Mouse (Mus musculus) adrenal gland, postnatal 36 days (tissue): ENCODE data around the gene Trim63. TPM values are rescaled to one million over a fixed set of nuclear protein-coding genes. Genes with fewer than 3 reads are reported as not detected.

Source experiments
- DNase-seq, 2 experiments: peaks; one replicate each; pipeline ENCODE4 v3.0.0; 2021; ENCODE audit warnings: mixed read lengths in 1 of 2
- total RNA-seq, 2 experiments: library from RNA; stranded (reverse); gene quantifications; 2 replicates each; pipeline ENCODE4 v1.2.3; 2021

The Trim63 gene
- total RNA-seq, 2 experiments from 2014 or later = not detected

DNA sequence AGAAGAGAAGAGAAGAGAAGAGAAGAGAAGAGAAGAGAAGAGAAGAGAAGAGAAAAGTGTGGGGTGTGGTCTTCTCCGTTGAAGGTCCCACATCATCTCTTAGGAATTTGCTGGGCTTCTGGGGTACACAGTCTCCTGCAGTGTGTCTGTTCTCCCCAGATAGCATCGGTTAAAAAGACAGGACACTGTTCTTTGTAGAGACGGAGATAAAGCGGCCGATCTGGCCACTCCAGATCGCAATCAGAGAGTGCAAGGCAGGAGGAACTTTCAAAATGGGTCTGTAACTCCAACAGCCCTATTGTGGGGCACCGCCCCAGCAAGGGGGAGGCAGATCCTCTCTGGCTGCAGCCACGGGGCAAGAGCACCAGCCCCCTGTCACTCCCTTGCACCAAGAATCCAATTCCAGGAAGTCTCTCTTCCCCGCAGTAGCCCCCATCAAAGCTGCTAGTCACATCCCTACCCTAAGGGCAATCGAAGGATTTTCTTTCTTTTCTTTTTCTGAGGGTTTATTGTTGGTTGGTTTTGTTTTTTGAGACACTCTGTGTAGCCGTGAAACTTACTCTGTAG is 27.4 kb downstream of the Trim63 start:
- no peak for DNase-seq

DNA sequence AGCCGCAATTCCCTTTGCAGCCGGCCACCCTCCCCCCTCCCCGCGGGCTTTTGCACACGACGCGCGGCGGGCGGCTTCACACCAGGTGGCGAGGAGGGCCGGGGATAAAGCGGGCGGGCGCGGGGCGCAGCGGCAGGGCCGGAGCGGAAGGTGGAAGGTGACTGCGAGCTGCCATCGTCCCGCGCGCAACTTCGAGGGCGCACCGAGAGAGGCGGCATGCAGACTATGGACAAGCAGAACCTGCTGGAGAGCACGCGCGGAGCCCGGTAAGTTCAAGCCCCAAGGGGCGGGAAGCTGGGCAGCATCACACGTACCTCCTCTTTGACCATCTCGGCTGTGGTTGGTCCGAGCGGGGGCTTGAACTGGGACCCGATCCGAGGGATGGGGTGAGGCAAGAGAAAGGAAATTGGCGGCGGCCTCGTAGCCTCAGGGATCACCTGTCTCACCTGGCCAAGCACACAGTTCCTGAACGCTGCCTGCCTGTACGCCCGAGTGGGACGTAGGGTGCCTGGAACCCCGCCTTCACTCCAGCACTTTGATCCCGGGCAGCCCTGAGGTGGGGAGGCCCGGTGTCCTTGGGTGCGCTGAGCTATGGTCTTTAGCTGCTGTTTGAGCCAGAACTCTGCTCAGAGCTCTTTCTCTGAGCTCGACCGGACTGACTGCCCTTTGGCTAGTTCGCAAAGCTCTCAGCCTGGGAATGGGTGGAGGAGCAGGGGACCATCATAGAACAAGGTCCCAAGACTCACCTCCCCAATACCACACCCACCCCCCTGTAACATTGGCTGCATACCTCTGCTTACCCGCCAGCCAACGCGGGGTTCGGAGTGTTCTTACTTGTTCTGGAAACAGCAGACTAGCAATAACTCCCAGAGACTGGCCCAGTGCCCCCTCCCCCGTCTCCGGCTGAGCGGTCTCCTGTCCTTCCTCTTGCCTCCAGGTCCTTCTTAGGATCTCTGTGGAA is 28.4 kb downstream of the Trim63 start, which contains the start of gene Slc30a2:
TSS of gene Slc30a2 (plus strand) at position 111 of the 961 bp plus-strand sequence.
- peak; percentile 68 to 78 for DNase-seq

DNA sequence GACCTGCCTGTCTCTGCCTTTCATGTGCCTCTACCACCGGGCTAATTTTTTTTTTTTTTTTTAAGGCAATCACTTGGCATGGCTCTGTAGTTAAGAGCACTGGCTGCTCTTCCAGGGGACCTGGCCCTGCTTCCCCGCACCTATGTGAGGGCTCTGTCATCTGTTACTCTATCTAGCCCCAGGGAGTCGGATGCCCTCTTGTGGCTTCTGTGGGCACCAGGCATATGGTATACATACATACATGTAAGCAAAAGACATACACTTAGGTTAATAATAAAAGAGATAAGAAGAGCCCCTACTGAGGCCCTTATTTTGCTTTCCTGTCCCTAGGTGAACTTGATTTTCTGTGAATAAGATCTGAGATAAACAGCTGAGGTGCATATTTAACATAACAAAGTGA is 29.7 kb downstream of the Trim63 start:
- DNase-seq = no peak

DNA sequence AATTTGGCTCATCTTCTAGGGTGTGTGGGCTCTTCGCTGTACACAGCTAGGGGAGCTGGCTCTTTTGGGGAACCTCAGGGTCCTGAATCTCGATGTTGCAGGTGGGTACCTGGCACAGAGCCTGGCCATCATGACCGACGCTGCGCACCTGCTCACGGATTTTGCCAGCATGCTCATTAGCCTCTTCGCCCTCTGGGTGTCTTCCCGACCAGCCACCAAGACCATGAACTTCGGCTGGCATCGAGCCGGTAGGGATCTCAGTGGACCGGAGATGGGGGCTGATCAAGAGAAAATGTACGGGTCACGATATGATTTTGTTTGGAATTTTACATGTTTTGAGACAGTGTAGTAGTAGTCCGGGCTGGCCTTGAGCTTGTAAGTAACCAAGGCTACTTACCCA is 30.9 kb downstream of the Trim63 start:
- no peak for DNase-seq

DNA sequence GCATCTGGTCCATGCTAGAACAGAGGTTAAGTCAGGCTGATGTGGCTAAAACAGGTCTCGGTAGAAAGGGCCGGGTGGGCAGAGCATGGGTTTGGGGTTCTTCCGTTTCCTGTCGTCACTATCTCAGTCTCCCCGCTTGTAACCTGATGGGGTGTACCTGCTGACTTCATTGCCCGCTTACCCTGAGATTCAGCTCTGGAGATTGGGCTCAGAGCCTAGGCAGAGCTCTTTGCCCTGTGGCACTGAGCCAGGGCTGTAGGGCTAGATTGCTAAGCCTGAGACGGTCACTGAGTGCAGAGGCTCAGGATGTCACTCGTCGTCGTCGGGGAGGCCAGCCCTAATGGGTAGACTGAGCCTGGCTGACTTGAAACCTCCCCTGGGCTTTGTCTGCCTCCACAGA is 33.2 kb downstream of the Trim63 start:
- DNase-seq = peak in 1 of 2 experiments; percentile 47

DNA sequence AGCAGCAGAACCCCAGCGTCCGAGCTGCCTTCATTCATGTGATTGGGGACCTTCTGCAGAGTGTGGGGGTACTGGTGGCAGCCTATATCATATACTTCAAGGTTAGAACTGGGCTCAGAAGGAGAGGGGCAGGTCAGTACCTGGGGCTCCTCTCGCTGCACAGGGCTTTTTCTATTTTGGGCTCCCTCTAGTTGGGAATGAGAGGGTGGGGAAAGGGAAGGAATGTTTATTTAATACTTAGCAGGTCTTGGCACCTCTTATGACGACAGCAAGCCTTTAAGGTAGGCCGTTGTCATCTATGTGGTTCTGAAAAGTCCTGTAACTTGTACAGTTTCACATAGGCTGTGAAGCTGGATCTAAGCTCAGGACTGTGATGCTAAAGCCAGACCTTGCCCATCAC is 33.6 kb downstream of the Trim63 start:
- DNase-seq = no peak

DNA sequence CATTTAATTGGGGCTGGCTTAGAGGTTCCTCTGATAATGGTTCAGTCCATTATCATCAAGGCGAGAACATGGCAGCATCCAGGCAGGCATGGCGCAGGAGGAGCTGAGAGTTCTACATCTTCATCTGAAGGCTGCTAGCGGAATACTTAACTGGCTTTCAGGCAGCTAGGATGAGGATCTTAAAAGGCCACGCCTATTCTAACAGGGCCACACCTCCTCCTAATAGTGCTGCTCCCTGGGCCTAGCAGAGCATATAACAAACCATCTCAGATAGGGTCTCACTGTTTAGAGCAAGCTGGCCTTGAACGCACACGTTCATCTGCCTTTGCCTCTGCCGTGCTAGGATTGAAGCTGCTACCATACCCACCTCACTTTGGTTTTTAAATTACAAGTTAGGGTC is 34.9 kb downstream of the Trim63 start:
- DNase-seq = no peak

DNA sequence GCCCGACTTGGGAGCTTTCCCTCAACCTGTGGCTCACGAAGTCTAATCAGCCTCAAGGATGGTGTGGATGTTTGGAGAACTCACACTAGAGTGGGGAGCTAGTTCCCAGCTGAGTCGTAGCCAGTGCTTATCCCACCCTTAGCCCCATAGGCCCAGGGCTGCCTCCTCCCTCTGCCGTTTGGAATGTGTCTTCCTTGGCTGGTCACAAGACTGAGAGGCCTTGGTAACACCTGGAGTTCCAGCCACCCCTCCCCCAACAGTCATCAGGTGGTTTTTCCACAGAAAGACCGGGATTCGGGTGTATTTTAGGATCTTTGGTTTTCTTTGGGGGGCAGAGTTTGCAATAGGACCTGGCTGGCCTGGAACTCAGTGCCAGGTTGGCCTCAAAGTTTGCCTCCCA is 35.7 kb downstream of the Trim63 start:
- DNase-seq = no peak

DNA sequence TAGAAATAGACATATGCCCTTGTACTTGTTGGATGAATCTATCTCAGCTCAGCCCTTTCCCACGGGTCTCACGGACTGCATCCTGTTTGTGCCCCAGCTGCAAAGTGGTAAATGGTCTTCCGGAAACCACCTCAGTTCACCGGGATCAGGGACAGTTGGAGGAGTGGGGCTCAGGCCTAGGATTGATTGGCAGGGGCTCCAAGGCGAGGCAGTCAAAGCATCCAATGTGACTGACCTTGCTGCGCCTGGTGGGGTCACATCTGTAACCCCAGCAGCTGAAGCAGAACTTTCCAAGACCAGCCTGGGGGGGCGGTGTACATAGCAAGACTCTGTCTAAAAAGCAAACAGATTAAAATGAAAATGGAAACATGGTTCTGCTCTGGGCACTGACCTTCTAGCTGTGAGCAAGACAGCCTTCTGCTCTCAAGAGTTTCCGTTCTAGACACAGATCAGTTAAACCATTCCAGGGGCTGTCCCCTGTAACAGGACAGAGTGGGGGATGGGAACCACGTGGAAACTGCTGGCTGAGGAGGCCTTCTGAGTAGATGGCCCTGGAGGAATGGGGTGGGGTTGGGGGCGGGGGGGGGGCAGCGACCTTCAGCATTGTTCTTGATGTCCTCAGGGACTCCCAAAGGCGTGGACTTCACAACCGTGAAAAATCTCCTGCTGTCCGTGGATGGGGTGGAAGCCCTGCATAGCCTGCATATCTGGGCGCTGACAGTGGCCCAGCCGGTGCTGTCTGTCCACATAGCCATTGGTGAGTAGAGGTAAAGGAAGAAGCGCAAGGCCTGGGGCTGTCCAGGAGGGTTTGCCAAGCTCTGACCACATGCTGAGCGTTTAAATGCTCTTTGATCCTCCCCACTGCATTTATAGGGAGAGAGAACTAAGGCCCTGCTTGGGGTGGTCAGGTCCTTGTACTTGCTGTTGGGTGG is 36.7 kb downstream of the Trim63 start:
- DNase-seq = peak; percentile 35 to 60

DNA sequence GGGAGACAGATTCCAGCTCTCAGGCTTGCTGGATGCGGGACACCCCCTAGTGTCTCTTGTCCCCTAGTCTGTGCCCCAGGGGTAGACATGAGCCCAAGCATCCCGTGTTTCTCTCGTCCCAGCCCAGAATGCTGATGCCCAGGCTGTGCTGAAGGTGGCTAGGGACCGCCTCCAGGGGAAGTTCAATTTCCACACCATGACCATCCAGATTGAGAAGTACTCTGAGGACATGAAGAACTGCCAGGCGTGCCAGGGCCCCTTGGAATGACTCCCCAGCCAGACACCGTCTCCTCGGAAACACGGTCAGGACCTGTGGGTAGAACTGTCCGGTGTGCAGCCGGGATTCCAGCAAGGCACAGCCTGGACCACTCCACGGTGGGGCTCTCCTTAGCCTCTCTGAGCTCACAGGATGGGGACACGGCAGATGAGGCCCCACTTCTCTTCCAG is 37.4 kb downstream of the Trim63 start:
- DNase-seq = no peak

DNA sequence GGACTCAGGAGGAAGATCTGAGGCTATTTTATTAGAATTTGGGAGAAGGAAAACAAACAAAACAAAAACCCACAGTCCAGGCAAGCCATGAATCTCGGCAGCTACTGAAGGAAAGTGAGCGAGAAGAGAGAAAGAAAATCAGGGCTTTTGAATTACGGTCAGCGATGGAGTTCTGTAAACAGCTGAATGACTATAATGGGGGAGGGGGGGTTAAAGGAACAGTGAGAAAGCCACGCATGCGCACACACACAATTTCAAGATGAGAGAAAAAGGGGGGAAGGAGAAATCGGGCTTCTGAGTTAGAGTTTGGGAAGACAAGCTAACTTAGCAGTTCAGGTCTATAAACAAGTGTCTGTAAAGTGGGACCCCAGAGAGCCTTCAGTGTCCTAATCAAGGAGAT is 38.0 kb downstream of the Trim63 start:
- DNase-seq = no peak

DNA sequence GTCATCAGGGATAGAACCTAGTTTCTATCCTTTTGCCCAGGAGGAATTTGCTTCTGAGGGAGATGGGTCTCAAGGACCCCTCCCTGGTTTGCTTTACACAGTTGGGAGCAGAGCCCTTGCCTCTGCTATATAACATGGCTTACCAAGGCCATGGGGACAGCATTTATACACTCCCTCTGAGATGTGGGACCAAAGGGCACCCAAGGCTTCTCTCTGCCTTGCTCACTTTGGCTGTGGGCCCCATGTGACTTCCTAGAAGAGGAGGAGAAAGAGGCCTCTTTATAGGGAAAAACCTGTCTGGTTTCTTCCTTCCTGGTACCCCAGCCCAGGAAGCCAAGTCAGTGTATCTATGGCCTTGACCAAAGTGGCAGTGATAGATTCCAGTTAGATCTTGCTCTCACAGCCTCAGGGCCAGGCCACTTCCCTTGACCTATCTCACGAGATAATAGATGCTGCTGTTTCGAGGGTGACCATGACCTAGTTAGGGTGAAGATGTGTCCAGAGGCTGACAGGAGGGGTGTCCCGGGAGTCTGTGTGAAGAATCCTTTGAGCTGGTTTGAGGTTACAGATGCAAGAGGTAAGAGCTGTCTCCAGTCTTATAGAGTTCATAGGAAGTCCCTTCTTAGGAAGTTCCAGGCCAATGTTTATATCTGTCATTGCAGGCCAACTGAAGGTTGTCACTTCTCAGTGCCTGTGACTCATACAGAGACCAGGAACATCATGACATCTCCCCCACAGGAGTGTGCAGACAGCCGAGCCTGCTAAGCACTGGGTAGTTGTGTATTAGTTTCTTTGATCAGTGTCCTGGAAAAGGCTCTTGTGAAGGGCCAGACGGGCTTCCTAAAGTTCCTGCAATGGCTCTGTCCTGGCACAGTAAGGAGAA is 38.8 kb downstream of the Trim63 start:
- peak; percentile 55 to 64 for DNase-seq

DNA sequence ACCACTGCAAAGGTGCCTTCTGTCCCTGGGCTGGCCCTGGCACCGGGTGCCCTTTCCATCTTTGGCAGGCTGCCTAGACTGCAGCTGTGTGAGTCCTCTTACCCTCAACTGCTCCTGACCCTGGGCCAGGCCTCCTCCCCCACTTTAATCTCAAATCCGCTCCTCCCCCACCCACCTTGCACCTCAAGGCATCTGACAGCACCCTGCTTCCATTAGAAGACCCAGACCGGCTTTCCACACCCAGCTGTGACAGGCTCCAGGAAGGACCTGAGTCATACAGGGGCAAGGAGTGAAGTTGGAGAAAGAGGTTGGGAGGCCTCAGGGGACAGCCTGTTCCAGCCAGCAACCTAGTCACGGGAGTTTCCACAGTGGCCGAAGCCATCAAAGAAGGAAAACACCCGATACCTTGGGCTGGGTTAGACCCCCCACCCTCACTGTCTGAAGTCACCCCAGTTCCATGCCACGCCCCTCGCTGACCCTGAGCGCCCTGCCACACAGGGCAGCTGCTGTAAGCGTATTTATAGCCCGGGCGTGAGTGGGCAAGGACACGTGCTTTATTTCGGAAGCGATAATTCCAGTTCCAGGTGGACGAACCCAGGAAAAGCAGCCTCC is 41.0 kb downstream of the Trim63 start:
- peak; percentile 90 for DNase-seq

DNA sequence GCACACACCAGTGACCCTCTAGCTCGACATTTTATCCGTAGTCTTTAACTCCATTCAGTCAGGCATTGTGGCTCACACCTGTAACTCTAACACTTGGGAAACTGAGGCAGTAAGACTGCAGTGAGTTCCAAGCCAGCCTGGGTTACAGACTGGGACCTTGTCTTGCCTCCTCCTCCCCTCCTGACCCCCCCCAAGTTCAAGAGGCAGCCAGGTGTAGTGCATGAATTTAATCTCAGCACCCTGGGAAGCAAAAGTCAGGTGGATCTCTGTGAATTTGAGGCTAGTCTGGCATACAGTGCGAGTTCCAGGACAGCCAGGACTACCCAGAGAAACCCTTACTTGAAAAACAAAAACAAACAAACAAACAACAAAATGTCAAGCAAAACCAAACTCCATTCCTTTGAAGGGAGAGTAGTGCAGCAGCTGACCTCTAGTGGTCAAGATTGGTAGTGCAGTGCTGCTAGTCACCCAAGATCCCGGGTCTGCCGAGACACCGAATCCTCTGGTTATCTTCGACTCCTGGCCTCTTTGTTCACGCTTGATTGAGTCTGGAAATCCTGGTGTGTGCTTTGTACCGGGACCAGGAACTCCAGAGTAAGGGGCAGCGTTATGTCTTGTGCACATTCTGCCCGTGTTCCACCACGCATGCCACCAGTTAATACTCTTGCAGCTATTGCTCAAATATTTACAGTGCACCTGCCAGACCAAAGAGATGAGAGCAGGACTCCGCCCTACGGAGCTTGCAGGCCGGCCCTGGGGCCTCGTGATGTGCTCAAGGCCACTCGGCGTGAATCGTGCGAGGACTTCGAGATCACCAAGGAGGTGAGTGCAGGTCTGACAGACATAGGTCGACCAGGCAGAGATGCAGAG is 41.9 kb downstream of the Trim63 start:
- peak; percentile 78 to 84 for DNase-seq

DNA sequence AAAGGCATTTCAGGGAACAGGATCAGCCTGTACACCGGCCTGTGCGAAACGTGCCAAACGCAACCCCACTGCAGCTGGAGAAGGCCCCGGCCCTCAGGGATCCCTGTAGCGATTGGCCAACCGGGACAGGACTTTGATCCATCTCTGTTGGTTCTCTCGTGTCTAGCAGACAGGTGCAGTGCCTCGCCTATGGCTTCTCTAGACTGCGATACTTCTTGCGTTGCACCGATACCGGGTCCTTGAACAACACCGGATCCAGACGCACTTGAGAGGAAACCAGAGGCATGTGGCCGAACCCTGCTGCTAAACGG is 42.5 kb downstream of the Trim63 start:
- DNase-seq = no peak

DNA sequence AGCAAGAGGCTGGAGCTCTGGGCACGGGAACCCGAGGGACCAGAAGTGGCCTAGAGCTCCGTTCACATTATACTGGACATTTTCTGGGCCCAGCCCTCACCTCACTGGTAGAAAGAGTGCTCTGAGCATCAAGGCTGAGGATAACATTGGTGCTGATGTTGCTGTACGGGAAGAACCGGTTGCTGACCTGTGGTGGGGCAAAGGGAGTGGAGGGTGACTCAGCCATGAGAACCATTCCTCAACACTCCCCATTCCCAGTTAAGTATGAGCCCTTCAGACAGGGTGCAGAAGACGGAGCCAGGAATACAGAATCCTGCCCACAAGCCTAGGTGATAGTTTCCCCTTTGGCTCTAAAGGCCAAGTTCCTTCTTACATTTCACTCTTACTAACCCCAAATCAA is 44.7 kb downstream of the Trim63 start:
- DNase-seq = no peak

DNA sequence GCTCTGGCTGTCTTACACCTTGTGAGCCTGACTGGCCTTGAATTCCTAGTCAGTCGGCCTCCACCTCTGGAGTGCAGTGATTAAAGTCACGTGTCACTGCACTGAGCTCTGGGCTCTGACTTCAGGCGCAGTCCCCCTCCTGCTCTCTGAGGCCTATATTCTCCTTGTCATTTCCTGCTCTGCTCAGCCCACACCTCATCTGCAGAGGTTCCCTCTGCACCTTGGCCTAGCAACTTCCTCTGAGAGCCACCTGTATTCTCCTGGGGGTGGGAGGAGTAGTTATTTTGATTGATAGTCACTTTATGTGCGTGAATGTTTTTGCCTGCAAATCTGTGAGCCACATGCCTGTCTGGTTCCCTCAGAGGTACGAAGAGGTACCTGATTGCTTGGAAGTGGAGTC is 46.3 kb downstream of the Trim63 start:
- peak in 1 of 2 experiments; percentile 42 for DNase-seq

DNA sequence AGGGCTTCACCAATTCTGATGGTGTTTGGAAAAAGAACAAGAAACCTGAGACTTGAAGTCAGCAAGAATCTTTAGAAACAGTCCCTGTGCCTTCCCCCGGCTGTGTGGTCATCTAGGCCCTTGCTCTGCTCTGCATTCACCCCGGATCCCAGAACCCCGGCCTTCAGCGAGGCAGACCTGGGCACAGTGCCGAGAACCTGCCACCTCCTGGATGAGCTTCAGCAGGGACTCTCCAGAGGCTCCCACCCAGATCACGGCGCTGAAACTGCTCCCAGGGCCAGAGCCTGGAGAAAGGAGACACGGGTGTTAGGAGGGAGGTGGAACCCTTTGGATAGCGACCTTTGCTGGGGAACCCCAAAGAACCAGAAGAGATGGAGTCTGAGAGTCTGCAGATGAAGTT is 47.2 kb downstream of the Trim63 start:
- peak; percentile 87 to 88 for DNase-seq

DNA sequence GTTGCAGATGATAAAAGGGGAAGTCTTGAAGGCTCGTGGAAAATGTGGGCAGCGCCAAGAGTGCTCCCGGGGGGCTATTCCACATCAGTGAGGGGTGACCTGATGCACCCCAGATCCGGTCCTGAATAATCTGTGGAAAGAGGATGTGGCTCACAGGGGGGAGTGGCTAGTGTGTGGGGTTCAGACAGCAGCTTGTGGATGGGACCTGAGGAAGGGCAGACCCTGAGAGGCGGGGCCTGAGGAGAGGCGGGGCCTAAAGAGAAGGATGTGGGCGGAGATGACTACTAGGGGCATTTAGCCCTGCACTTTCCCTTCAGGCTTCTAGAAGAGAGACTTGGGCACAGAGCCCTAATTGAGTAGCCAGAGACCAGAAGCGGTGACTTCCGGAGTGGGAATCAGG is 47.7 kb downstream of the Trim63 start:
- peak; percentile 68 to 83 for DNase-seq

DNA sequence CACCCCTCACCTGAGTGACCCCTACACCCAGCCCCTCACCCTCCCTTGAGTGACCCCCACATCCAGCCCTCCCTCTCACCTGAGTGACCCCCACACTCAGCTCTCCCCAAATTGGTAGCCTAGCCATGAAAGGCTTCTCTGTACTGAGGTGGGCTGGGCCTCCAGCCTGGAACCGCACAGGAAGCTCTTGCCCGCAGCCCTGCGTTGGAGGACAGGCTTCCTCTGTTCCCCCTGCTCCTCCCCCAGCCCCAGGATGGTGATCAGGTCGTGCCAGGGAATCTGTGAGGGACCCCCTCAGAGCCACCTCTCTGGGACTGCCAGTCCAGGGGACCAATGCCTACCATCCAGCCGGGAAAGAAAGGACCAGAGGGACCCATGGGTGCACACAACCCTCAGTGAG is 50.4 kb downstream of the Trim63 start:
- no peak for DNase-seq
